Mouse (Mus musculus) kidney, postnatal 4 days (tissue): ENCODE measurements around the gene Nop14.
"Not testable (repeated sequence)": the region's sequence is repeated elsewhere in the genome, so short reads cannot be mapped to it uniquely, and the experiment has no call there.

Experiments
- DNase-seq, 2 experiments: peaks; one replicate each; pipeline ENCODE4 v3.0.0; 2021; ENCODE audit warnings: mixed read lengths in 2 of 2

Gene Nop14

DNA sequence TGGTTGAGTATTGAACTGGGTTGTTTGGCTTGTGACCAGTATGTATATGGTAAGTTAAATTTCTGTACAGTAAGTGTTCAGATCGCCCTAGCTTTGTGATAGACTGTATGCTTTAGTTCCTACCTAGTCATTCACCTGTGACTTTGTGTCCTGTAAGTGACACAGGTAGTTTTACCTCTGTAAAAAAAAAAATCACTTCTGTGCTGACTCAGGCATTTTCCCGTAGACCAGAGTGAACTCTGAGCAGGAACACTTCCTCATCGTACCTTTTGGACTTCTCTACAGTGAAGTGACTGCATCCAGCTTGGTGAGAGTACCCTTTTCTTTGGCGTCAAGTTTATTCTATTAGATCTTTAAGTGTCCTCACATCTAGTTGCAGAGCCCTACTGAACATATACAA is 50.0 kb downstream of the Nop14 start:
- DNase-seq, result no peak

- no peak for DNase-seq
These were observed 51.7 kb downstream of the Nop14 start for GRCm38 (mm10) chr5:34608226-34608625.

DNA sequence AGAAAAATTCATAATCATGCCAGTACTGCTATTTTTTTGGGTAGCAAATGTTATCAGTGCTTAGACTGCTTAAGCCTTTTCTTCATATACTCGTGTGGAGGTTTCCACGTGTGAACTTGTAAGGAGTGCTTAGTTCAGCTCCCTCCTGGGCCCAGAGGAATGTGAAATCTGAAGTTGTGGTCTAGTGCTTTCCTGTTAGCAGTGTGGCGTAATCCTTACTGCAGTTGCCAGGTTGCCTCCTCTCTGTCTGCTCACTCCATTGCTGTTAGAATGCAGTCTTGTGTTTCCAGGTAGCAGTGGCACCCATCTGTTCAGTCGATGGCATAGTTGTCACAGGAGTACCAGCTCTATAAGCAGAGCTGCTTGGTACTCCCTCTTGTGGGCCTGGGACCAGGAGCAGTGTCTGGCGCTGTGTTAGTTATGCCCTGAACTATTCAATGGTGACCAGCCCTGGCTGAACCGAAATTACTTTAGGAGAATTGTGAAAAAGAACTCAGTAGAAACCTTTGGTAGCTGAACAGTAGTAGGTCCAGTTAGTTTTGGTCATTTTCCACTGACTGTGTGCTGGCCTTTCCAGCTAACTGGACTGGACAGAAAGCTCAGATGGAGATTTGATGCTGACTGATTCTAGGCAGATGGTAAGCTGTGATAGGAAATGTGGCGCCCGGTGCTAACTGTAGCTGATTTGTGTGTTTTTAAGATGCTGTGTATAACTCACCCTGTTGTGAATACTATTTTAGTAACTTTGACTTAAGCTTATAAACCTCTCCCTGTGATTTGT is 52.7 kb downstream of the Nop14 start:
- DNase-seq, result no peak

DNA sequence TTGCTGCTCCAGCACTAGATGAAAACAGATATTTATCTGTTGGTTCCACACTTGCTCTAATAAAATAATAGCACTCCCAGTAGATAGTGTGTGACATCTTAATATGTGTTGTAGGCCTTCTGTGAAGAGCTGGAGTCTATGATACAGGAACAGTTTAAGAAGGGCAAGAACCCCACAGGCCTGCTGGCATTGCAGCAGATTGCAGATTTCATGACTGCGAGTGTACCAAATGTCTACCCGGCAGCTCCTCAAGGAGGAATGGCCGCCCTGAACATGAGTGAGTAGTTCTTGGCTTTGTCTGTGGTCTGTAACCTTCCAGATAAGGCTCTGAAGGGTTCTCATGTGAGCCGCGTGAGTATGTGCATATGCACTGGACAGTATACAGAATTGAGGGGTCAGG is 55.4 kb downstream of the Nop14 start:
- DNase-seq, result no peak

DNA sequence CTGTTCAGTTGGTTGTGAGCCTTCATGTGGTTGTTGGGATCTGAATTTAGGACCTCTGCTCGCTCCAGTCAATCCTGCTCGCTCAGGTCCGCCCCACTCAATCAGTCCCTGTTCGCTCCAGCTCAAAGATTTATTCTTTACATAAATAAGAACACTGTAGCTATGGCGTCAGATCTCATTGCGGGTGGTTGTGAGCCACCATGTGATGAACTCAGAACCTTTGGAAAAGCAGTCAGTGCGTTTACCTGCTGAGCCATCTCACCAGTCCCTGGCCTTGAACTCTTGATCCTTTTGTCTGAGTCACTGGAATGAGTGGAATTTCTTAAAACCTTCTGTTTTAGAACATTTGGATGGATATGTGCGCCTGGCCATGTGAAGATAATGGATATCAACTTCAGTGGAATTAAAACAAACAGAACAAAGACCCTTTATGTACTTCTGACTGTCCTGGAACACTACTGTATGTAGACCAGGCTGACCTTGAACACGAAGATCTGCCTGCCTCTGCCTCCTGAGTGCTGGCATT is 66.7 kb downstream of the Nop14 start:
- no peak for DNase-seq

GRCm38 (mm10) chr5:34592666-34593065 is 67.3 kb downstream of the Nop14 start:
- no peak for DNase-seq

DNA sequence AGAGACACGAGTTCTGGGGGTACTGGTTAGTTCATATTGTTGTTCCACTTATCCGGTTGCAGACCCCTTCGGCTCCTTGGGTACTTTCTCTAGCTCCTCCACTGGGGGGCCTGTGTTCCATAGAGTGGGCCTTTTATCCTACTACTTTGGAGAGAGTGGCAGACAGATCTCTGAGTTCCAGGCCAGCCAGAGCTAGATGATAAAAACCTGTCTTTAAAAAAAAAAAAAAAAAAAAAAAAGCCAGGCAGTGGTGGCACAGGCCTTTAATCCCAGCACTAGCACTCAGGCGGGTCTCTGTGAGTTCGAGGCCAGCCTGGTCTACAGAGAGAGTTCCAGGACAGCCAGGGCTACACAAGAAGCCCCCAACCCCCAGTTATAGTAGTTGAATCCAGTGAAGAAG is 67.7 kb downstream of the Nop14 start:
- DNase-seq, result not testable (repeated sequence)

- no peak for DNase-seq
These were observed 68.5 kb downstream of the Nop14 start for GRCm38 (mm10) chr5:34591388-34592004.

- no peak for DNase-seq
These were observed 69.2 kb downstream of the Nop14 start for GRCm38 (mm10) chr5:34590702-34591101.

- DNase-seq, result no peak
These were observed 69.9 kb downstream of the Nop14 start for GRCm38 (mm10) chr5:34590059-34590458.
